Mouse (Mus musculus) CH12.LX (cell line): ENCODE measurements at regions not wholly inside any gene's neighbourhood (a gene's known extent, or its start where the extent isn't known, plus 50 kb on each side); places are given as distances from the start of the nearest gene placed in this dataset.

ENCODE experiments used
- DNase-seq: peaks from one replicate; pipeline ENCODE4 v3.0.0-alpha.2; 2013; ENCODE audit errors: extremely low read depth
- H3K27ac ChIP-seq: 2 replicates; pipeline ENCODE4 v1.5.1; 2012; ENCODE audit warnings: low read depth, mild to moderate bottlenecking, control low read depth, moderate library complexity; ENCODE audit not compliant: insufficient read depth
- H3K27me3 ChIP-seq: replicated peaks from 2 replicates; pipeline ENCODE3; 2012; ENCODE audit warnings: inconsistent platforms
- H3K36me3 ChIP-seq, 2 experiments: replicated peaks in 1 of 2; 2 replicates each; pipeline versions ENCODE3 to v1.6.1; 2012; ENCODE audit warnings: inconsistent platforms in 1 of 2, low read length in 1 of 2, mild to moderate bottlenecking in 1 of 2, mixed read lengths in 1 of 2, moderate library complexity in 1 of 2; ENCODE audit not compliant: control insufficient read depth in 1 of 2, insufficient read depth in 1 of 2
- H3K4me1 ChIP-seq, 2 experiments: 2 replicates each; pipeline ENCODE4 v1.6.1; 2012; ENCODE audit warnings: inconsistent platforms in 1 of 2, moderate library complexity in 1 of 2; ENCODE audit not compliant: insufficient read depth in 2 of 2, control insufficient read depth in 1 of 2
- H3K4me2 ChIP-seq: 2 replicates; pipeline ENCODE4 v1.6.1; 2012; ENCODE audit warnings: low read depth, mild to moderate bottlenecking, control low read depth; ENCODE audit not compliant: poor library complexity, insufficient read depth, severe bottlenecking
- H3K4me3 ChIP-seq, 3 experiments: fragments of 150-350 bp in 1 of 3; sonication (generic) in 1 of 3; replicated peaks in 1 of 3; 2 replicates each; pipeline versions ENCODE3 to v1.5.1; 2011 to 2012; ENCODE audit warnings: low read depth in 2 of 3, low read length in 2 of 3, mild to moderate bottlenecking in 2 of 3, moderate library complexity in 2 of 3, control low read depth in 1 of 3, improper control_type of control experiment in 1 of 3, inconsistent platforms in 1 of 3, mixed read lengths in 1 of 3; ENCODE audit not compliant: poor library complexity in 1 of 3
- H3K79me2 ChIP-seq: replicated peaks from 2 replicates; pipeline ENCODE4 v1.6.1; 2012; ENCODE audit warnings: mild to moderate bottlenecking, moderate library complexity; ENCODE audit not compliant: control insufficient read depth, poor library complexity, insufficient read depth, severe bottlenecking; ENCODE audit errors: extremely low read depth
- H3K9ac ChIP-seq: 2 replicates; pipeline ENCODE4 v1.6.1; 2012; ENCODE audit warnings: low read depth, mild to moderate bottlenecking, control low read depth, moderate library complexity; ENCODE audit not compliant: insufficient read depth
- H3K9me3 ChIP-seq: replicated peaks from 2 replicates; pipeline ENCODE3; 2012; ENCODE audit warnings: low read length, inconsistent platforms, mixed read lengths
- BHLHE40 ChIP-seq: IDR thresholded peaks from 2 replicates; pipeline ENCODE4 v1.6.1; 2011; ENCODE audit warnings: mild to moderate bottlenecking, low read depth, low read length, improper control_type of control experiment
- CHD1 ChIP-seq: IDR thresholded peaks from 2 replicates; pipeline ENCODE4 v1.6.1; 2012; ENCODE audit warnings: low read depth, low read length, improper control_type of control experiment, inconsistent platforms
- CHD2 ChIP-seq: IDR thresholded peaks from 2 replicates; pipeline ENCODE4 v1.6.1; 2011; ENCODE audit warnings: low read length, improper control_type of control experiment
- CTCF ChIP-seq, 2 experiments: IDR thresholded peaks in 1 of 2; conservative IDR thresholded peaks in 1 of 2; 2 replicates each; pipeline ENCODE4 v1.5.1; 2011 to 2012; ENCODE audit warnings: low read depth in 2 of 2, low read length in 2 of 2, improper control_type of control experiment in 1 of 2, inconsistent platforms in 1 of 2, mild to moderate bottlenecking in 1 of 2, moderate library complexity in 1 of 2
- E2F4 ChIP-seq: IDR thresholded peaks from 2 replicates; pipeline ENCODE4 v1.6.1; 2011; ENCODE audit warnings: low read depth, low read length, improper control_type of control experiment; ENCODE audit not compliant: insufficient replicate concordance
- ELF1 ChIP-seq: IDR thresholded peaks from 2 replicates; pipeline ENCODE4 v1.6.1; 2014; ENCODE audit warnings: low read depth, mild to moderate bottlenecking, inconsistent platforms, low read length, improper control_type of control experiment
- EP300 ChIP-seq: IDR thresholded peaks from 2 replicates; pipeline ENCODE4 v1.6.1; 2011; ENCODE audit warnings: low read length, improper control_type of control experiment
- ETS1 ChIP-seq: conservative IDR thresholded peaks from 2 replicates; pipeline ENCODE4 v1.6.1; 2012; ENCODE audit warnings: low read depth, mild to moderate bottlenecking, inconsistent platforms, low read length, improper control_type of control experiment, moderate library complexity
- GABPA ChIP-seq: IDR thresholded peaks from 2 replicates; pipeline ENCODE4 v1.6.1; 2012; ENCODE audit warnings: low read depth, low read length, improper control_type of control experiment, inconsistent platforms; ENCODE audit not compliant: insufficient replicate concordance
- HCFC1 ChIP-seq: IDR thresholded peaks from 2 replicates; pipeline ENCODE4 v1.6.1; 2012; ENCODE audit warnings: low read depth, mild to moderate bottlenecking, inconsistent platforms, low read length, improper control_type of control experiment
- IRF4 ChIP-seq: IDR thresholded peaks from 2 replicates; pipeline ENCODE4 v1.6.1; 2014; ENCODE audit warnings: low read depth, mild to moderate bottlenecking, inconsistent platforms, low read length, improper control_type of control experiment
- JUN ChIP-seq: IDR thresholded peaks from 2 replicates; pipeline ENCODE4 v1.6.1; 2011; ENCODE audit warnings: low read depth, mild to moderate bottlenecking, low read length, improper control_type of control experiment, moderate library complexity; ENCODE audit not compliant: insufficient read depth
- JUND ChIP-seq: conservative IDR thresholded peaks from 2 replicates; pipeline ENCODE4 v1.6.1; 2011; ENCODE audit warnings: low read depth, low read length, improper control_type of control experiment
- MAFK ChIP-seq: IDR thresholded peaks from 2 replicates; pipeline ENCODE4 v1.6.1; 2011; ENCODE audit warnings: low read length, improper control_type of control experiment; ENCODE audit not compliant: insufficient replicate concordance
- MAX ChIP-seq: IDR thresholded peaks from 2 replicates; pipeline ENCODE4 v1.6.1; 2011; ENCODE audit warnings: low read length, improper control_type of control experiment
- MYC ChIP-seq: IDR thresholded peaks from 2 replicates; pipeline ENCODE4 v1.6.1; 2011; ENCODE audit warnings: low read depth, mild to moderate bottlenecking, improper control_type of control experiment, low read length
- PAX5 ChIP-seq: IDR thresholded peaks from 2 replicates; pipeline ENCODE4 v1.6.1; 2012; ENCODE audit warnings: low read length, inconsistent platforms, mixed read lengths
- POLR2A ChIP-seq: IDR thresholded peaks from 2 replicates; pipeline ENCODE4 v1.6.1; 2011; ENCODE audit warnings: low read depth, mild to moderate bottlenecking, improper control_type of control experiment, low read length
- POLR2AphosphoS2 ChIP-seq: IDR thresholded peaks from 2 replicates; pipeline ENCODE4 v1.6.1; 2011; ENCODE audit warnings: low read depth, low read length, improper control_type of control experiment
- RAD21 ChIP-seq: IDR thresholded peaks from 2 replicates; pipeline ENCODE4 v1.6.1; 2011; ENCODE audit warnings: low read depth, mild to moderate bottlenecking, low read length, improper control_type of control experiment, moderate library complexity
- SIN3A ChIP-seq: IDR thresholded peaks from 2 replicates; pipeline ENCODE4 v1.6.1; 2012; ENCODE audit warnings: low read length, improper control_type of control experiment, inconsistent platforms
- SMC3 ChIP-seq: IDR thresholded peaks from 2 replicates; pipeline ENCODE4 v1.6.1; 2011; ENCODE audit warnings: low read depth, low read length, improper control_type of control experiment
- TBP ChIP-seq: conservative IDR thresholded peaks from 2 replicates; pipeline ENCODE4 v1.6.1; 2011; ENCODE audit warnings: low read depth, low read length, improper control_type of control experiment
- TCF12 ChIP-seq: IDR thresholded peaks from 2 replicates; pipeline ENCODE4 v1.6.1; 2014; ENCODE audit warnings: low read depth, mild to moderate bottlenecking, inconsistent platforms, low read length, improper control_type of control experiment
- USF1 ChIP-seq: IDR thresholded peaks from 2 replicates; pipeline ENCODE4 v1.6.1; 2014; ENCODE audit warnings: low read depth, mild to moderate bottlenecking, inconsistent platforms, low read length, improper control_type of control experiment
- USF2 ChIP-seq: conservative IDR thresholded peaks from 2 replicates; pipeline ENCODE4 v1.6.1; 2011; ENCODE audit warnings: low read depth, low read length, improper control_type of control experiment
- ZC3H11A ChIP-seq: IDR thresholded peaks from 2 replicates; pipeline ENCODE4 v1.6.1; 2012; ENCODE audit warnings: low read depth, mild to moderate bottlenecking, inconsistent platforms, low read length, improper control_type of control experiment
- ZKSCAN1 ChIP-seq: IDR thresholded peaks from 2 replicates; pipeline ENCODE4 v1.6.1; 2012; ENCODE audit warnings: low read depth, inconsistent platforms, low read length, improper control_type of control experiment, borderline replicate concordance
- ZNF384 ChIP-seq: IDR thresholded peaks from 2 replicates; pipeline ENCODE4 v1.6.1; 2012; ENCODE audit warnings: low read depth, low read length, improper control_type of control experiment, inconsistent platforms
- dilution Hi-C: fragments of 300-500 bp; cut with MboI; formaldehyde crosslinking; loops from 2 replicates; pipeline ENCODE4 v1.14.3; 2020; ENCODE audit warnings: low sequenced_read_pairs; ENCODE audit not compliant: extremely low pct_unique_long_range_greater_than_20kb, extremely low pct_ligation_motif_present
- in situ Hi-C: fragments of 300-500 bp; cut with MboI; formaldehyde crosslinking; loops from 3 replicates; pipeline ENCODE4 v1.14.3; 2019; ENCODE audit warnings: low sequenced_read_pairs, low pct_ligation_motif_present, low pct_unique_long_range_greater_than_20kb, mixed read lengths

DNA sequence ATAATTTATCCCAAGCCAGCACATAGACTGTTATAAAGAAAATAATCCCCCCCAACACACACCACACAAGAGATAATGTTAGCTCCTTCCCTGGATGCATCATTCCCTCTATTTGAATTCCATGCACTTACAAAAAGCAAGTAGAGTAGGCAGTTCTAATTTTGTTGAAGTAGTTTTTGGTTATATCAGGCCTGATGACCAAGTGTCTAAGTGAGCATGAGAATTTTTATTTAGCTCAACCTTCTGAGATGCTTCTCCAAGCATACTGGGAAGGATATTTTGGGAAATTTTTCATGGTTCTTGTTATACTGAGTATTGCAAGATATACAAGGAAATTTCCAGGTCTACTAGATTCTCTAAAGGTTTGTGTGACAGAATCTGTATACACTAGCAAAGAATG is 205.5 kb upstream of the Flrt2 start:
- H3K9me3 ChIP-seq: peaks cover 27% of the 10 kb centered on the region
- TF ChIP-seq ZNF384 (no peak), SIN3A (no peak), BHLHE40 (no peak), POLR2A (no peak), ZC3H11A (no peak), IRF4 (no peak), MAFK (no peak), E2F4 (no peak), PAX5 (no peak), CHD2 (no peak), USF2 (no peak), TBP (no peak), USF1 (no peak)
- dilution Hi-C loops: no loop called here
- H3K36me3 ChIP-seq: no peaks in the 10 kb centered on the region
- no peak overlapping the region for H3K4me3 ChIP-seq
- in situ Hi-C loops: no loop called here
- no peak overlapping the region for H3K4me2 ChIP-seq
- no peaks in the 10 kb centered on the region for H3K27me3 ChIP-seq
- DNase-seq: no peak
- no peak overlapping the region for H3K27ac ChIP-seq
- H3K79me2 ChIP-seq: no peaks in the 10 kb centered on the region
- H3K4me1 ChIP-seq: no peaks in the 10 kb centered on the region
- H3K9ac ChIP-seq: no peak overlapping the region

DNA sequence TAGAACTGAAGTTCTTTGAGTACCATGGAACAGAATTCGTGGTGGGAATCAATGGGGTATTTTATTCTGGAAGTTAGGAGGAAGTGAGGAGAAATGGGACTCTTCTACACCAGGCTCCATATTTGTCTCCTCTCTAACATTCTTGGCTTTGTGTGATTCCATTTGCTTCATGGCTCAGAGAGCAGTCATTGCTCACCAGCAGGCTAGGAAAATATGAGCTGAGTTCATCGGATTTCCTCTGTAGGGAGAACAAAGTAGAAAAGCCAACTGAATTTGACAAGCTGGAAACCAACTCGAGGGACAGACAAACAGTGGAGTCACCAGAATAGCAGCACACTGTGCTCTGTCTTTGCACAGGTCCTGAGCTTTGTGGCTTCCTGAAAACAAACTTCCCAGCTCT is 203.7 kb upstream of the Flrt2 start:
- dilution Hi-C loops: no loop called here
- Histone ChIP-seq H3K36me3 (no peaks in the 10 kb centered on the region), H3K9ac (no peak overlapping the region)
- TF ChIP-seq ZC3H11A (no peak), CTCF (conservative IDR thresholded peaks at IDR 0.05 in 1 of 2, IDR thresholded peaks at IDR 0.05 in 1 of 2; ENCODE audit: low read depth in 2 of 2, low read length in 2 of 2) (no peak), JUN (no peak), ZNF384 (no peak), SMC3 (no peak), ELF1 (no peak), ETS1 (no peak), RAD21 (no peak), BHLHE40 (no peak), POLR2AphosphoS2 (no peak), MAFK (no peak), JUND (no peak), MAX (no peak), TCF12 (no peak), CHD1 (no peak), MYC (no peak), EP300 (no peak), GABPA (no peak), ZKSCAN1 (no peak), HCFC1 (no peak)
- TF ChIP-seq, all 38 proteins: peak for 0
- in situ Hi-C loops: no loop called here
- DNase-seq: no peak
- Histone ChIP-seq H3K79me2 (no peaks in the 10 kb centered on the region), H3K27ac (no peak overlapping the region), H3K27me3 (no peaks in the 10 kb centered on the region), H3K4me3 (no peak overlapping the region), H3K9me3 (peaks cover 25% of the 10 kb centered on the region), H3K4me1 (no peaks in the 10 kb centered on the region), H3K4me2 (no peak overlapping the region)
